Mouse (Mus musculus) adrenal gland (tissue): Measurements from ENCODE around the gene Lix1.

Experiments used
- intact Hi-C: fragments of 180-260 bp; cut with DNase I; formaldehyde crosslinking; loops from one replicate; pipeline ENCODE4 v1.15.1; 2025
- long read RNA-seq, 2 experiments: library from polyadenylated mRNA; unstranded; transcript quantifications; one replicate each; pipeline ENCODE4 v2.0.0; 2020; ENCODE audit warnings: borderline replicate concordance in 1 of 2; ENCODE audit not compliant: insufficient replicate concordance in 1 of 2

The Lix1 gene
- long read RNA-seq, experiment 1, partial matches to known transcripts = 0 of 6 reads
- long read RNA-seq, experiment 1, other reads (novel, unspliced or antisense) = 0 of 6 reads
- long read RNA-seq, experiment 2, partial matches to known transcripts = 0 of 7 reads
- long read RNA-seq, experiment 2, other reads (novel, unspliced or antisense) = 2 of 7 reads

DNA sequence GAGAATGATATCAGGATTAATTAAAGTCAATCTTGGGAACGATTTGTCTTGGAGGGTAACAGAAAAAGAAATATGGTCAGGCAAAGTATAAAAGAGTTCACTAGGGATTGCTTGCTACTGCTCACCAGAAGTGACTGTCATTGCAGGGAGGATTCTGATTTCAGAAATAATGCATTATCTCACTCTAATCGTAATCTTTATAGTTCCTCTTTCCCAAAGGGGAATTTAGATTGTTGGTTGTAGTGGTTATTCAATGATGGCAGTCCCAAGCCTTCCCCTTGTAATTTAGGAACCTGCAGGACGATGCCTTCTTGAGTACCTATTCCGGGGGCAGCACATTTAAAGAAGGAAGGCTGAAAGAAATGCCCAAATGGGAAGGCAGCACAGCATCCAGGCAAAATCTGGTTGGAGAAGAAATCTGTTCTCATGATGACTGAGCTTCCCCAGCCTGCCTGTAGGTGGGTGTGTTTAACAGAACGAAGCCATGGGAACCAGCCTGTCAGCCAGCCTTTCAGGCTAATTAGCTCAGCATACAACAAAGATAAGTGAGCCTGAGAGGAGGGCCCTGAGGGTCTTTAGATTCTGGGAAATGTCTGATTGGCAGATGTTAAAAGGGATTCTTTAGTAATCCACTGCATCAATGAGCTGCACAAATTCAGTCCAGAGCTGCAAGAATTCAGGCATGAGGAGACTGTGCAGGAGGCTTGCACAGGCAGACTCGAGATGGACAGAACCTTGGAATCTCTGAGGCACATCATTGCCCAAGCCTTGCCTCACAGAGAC lies at the start of gene Lix1:
Lix1 (plus strand) TSS at position 451 of the 783 bp plus-strand sequence.
- intact Hi-C loops = no loop called here

GRCm38 (mm10) chr17:17373550-17373917 lies 28.9 kb upstream of the Lix1 start:
- intact Hi-C loops = loop anchor here (5.0 kb wide), 1 partner anchor 71 kb away; no protein-coding TSS in a partner anchor

DNA sequence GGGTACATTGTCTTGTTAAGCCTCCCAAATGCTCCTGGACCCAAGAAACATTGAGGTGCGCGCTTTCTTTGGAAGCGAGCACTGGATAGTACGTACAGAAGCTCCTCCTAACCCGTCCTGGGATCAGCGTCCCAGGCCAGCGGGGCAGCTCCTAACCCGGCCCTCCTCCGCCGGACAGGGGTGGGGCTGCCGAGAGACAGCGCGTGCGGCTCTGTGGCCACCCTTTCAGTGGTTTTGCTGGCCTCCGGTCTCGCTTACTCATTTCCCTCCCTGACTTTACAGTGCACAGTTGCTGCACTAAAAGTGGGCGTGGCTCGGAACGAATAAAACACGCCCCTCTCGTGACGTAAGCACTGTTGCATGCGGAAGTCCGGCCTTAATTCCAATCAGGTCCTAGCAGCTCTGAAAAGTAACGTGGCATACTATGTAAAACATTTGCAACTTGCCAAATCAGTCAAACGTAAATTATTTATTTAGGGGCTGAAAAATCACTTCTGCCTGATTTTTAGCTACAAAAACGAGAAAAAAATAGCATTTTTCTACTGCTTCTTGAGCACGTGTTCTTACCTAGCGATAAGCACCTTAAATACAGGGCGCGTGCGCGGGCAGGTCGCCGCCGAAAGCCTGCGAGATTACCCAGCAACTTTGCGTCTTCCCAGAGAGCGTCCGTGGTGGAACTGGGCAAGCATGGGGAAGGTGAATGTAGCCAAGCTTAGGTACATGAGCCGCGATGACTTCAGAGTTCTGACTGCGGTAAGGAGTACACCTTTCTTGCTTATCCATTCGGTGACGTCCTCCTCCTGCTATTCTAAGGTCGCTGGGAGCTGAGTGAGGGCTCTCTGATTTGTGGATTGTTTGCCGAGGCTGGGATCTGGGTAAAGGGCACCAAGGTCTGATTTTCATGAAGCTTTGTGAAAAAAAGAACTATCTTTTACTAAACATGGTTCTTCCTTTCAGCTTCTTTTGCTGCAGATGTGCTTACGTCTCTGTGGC lies 28.3 kb upstream of the Lix1 start, which contains the start of gene Riok2:
Riok2 (plus strand) TSS at position 392 of the 993 bp plus-strand sequence.
- intact Hi-C loops = loop anchor here (5.0 kb wide), 1 partner anchor 72 kb away; no protein-coding TSS in a partner anchor

DNA sequence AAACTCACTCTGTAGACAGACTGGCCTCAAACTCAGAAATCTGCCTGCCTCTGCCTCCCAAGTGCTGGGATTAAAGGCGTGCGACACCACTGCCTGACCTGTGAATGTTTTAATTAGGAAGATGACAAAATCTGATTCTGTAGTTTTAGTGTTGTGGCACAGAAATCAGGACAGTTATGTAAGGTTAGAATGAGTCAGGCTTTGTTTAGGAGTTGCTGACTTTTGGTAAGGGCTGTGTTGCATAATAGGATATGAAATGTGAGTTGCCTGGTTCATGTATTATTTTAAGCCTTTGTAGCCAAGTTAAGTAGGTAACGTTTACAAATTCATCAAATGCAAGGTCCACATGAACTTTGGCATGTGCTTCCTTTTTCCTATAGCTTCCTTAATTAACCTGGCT lies 26.9 kb upstream of the Lix1 start:
- intact Hi-C loops = no loop called here

GRCm38 (mm10) chr17:17383703-17384102 lies 18.8 kb upstream of the Lix1 start:
- intact Hi-C loops = no loop called here

- intact Hi-C loops = no loop called here
Observed at GRCm38 (mm10) chr17:17384502-17384901, 18.0 kb upstream of the Lix1 start.

DNA sequence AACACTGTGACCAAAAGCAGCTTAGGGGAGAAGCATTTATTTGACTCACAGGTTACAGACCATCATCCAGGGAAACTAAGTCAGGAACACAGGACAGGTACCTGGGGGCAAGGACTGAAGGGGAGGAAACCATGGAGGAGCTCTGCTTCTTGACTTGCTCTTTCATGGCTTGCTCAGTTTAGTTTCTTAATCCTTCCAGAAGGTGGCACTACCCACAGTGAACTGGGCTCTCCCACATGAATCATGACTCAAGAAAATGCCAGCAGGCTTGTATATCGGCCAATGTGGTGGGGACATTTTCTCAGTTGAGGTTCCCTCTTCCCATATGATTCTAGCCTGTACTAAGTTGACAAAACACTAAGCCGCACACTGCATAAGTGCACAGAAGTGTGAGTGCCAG lies 16.4 kb upstream of the Lix1 start:
- intact Hi-C loops = no loop called here

DNA sequence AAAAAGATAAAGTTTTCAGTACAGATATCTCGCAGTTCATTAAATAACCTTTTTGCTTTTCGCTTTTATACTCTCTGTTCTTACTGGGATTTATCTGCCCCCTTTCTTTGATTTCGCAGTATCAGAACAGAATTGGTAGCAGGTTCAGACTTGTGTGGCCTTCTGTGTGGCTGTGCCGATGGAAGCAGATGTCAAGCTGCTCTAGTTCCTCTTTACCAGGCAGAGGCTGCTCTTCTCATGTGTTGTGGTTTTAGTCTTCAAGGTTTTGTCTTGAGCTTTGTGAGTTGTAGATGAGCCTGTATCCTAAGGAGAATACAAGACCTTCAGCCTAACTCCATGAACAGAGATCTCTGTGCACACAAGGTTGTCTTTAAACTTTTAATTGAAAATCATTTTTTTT lies 10.6 kb upstream of the Lix1 start:
- intact Hi-C loops = loop anchor here (5.0 to 10.0 kb wide), 2 partner anchors 173 to 360 kb away; no protein-coding TSS in a partner anchor

- intact Hi-C loops = loop anchor here (5.0 to 10.0 kb wide), 2 partner anchors 172 to 359 kb away; no protein-coding TSS in a partner anchor
Observed at GRCm38 (mm10) chr17:17392863-17393262, 9.6 kb upstream of the Lix1 start.

DNA sequence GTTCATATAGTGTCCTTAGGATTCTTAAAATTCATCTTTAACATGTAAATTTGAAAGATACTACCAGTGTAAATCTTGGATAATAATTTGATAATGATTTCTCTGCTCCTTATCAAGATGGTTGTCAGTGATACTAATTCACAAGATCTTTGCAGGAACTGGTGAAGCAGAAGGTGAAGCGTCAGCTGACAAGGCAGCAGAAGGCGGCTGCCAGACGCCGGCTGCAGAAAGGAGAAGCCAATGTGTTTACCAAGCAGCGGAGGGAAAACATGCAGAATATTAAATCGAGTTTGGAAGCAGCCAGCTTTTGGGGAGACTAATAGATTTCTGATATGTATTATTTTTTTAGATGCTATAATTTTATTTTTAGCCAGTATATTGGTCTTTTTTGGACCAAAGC lies 9.2 kb upstream of the Lix1 start:
- intact Hi-C loops = loop anchor here (5.0 to 10.0 kb wide), 2 partner anchors 172 to 359 kb away; no protein-coding TSS in a partner anchor

DNA sequence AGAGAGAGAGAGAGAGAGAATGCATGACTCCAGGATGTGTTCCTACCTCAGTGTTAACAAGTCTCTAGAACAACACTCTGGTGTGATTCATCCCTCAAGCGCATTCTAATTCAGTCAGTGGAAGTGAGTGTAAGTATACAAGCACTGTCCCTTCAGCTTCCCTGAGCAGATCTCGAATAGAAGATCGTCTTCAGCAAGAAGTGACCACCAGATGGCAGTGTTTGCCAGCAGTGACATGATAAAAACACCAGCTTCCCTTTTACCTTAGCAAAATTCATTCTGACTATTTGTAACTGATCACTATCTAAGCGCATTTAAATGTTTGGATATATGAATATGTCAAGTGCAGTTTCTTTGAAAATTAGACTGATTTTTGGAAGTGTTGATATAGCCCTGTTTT lies 8.1 kb upstream of the Lix1 start:
- intact Hi-C loops = loop anchor here (2.0 to 10.0 kb wide), 3 partner anchors 170 to 358 kb away; no protein-coding TSS in a partner anchor

- intact Hi-C loops = loop anchor here (10.0 kb wide), 1 partner anchor 168 kb away; no protein-coding TSS in a partner anchor
Observed at GRCm38 (mm10) chr17:17396869-17397268, 5.6 kb upstream of the Lix1 start.

DNA sequence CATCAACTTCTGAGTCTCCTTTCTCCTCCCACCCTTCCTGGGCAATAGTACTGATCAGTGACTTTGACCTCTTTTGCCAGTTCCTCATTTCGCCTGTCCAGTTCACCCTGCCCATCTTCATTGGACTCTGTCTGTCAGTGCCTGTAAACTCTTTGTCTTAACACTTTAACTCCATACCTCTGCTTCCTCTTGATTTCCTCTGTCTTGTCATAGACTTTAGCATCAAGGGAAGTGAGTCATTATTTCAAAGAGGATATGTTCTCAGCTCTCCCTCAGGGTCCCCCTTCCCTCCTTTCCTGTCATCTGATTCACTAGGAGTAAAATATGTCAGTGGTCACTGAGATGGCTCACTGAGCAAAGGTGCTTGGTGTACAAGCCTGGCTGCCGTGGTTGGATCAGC lies 3.8 kb upstream of the Lix1 start:
- intact Hi-C loops = loop anchor here (10.0 kb wide), 1 partner anchor 166 kb away; no protein-coding TSS in a partner anchor

GRCm38 (mm10) chr17:17403038-17403437 lies 566 bp downstream of the Lix1 start:
- intact Hi-C loops = no loop called here

GRCm38 (mm10) chr17:17403578-17404112 lies 1.2 kb downstream of the Lix1 start:
- intact Hi-C loops = no loop called here

DNA sequence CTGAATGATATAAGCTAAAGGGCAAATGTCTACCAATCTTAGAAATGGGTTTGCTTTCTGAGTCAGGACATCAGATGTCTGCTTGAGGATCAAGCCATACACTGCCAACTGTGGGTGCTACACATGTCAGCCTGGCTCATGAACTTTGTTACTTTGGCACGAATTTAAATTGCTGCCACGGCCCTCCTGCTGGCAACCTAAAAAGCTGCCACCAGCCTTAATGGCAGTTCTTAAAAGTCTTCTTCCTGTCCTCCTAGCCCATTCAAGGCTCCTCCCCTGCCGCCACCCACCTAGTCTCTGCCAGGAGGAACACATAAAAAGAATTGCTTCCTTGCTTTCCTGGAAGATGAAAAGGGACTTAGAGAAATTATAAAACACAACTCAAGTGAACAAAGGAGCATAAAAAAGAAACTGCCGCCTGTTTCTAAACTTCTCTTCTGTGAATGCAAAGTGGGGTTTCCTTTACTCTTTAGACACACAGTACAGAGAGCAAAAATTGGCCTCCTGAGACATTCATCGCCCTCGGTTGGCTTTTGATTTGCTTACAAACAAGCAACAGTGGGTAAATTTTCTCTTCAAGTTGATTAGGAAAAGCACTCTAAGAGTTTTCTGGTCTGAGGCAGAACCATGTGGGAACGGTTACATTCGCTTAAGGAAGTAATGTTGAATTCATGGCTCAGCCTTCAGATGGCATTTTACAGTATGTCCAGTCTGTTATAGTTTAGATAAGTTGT lies 2.5 kb downstream of the Lix1 start:
- intact Hi-C loops = loop anchor here (5.0 kb wide), 1 partner anchor 37 kb away; no protein-coding TSS in a partner anchor

DNA sequence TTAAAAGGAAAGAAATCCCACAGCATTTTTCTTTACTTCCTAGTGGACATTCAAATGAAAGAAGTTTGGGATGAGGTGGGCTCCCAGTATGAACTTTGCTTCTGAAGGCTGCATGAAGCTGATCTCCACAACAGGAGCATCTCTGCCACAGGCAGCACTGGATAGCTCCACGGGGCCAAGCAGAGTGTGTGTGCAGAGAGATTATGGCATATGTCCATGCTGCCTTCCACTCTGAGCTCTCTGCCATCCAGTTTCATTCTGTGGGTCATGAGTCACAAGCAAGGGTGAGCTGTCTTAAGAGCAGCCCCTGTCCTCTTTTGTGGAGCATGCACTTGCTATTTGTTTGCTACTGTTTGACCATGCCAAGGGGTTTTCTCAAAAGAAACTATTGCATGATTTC lies 3.1 kb downstream of the Lix1 start:
- intact Hi-C loops = loop anchor here (5.0 kb wide), 1 partner anchor 37 kb away; no protein-coding TSS in a partner anchor

GRCm38 (mm10) chr17:17408137-17408536 lies 5.7 kb downstream of the Lix1 start:
- intact Hi-C loops = loop anchor here (5.0 kb wide), 1 partner anchor 34 kb away; no protein-coding TSS in a partner anchor

GRCm38 (mm10) chr17:17408720-17409478 lies 6.4 kb downstream of the Lix1 start:
- intact Hi-C loops = loop anchor here (5.0 kb wide), 1 partner anchor 33 kb away; no protein-coding TSS in a partner anchor
